Mouse (Mus musculus): ENCODE data around the gene Igfbp7. TPM values are rescaled to one million over a fixed set of nuclear protein-coding genes. Genes with fewer than 3 reads are reported as not detected.

Gene Igfbp7
- polyA plus RNA-seq, 1 experiment from 2014 or later = 780 TPM

DNA sequence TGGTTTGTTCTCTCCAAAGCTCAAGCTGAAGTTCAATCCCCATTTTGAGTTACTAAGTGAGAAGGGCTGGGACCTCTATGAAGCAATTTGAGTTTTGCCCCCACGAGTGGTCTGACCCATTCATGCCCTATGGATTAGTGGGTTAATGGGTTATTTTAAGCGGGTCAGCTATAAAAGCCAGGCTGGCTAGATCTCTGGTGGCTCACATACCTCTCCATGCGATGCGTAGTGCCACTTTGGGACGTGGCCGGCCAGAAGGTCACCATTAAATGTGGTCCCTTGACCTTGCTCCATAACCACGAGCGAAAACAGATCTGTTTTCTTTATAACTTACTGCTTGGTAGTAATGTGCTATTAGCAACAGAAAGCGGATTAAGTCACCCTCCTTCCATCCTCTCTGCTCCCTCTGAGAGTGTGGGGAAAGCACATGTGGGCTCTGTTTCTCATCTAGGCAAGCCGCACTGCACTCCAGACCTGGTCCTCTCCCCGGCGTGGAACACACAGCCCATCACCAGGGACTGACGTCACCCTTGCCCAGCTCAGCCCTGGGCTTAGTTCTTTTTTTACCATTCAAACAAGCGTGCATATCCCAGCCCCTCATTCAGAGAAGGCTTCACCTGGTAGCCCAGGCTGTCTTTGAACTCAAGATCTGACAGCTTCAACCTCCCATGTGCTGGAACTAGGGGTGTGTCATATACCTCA, 28.3 kb downstream of the Igfbp7 start:
- H3K9ac ChIP-seq (replicated peaks; ENCODE audit: low read depth) = no peak overlapping the region
- TF ChIP-seq EP300 (IDR thresholded peaks at IDR 0.05) = no peak
- no peak for TF ChIP-seq CTCF (IDR thresholded peaks at IDR 0.05)
- H3K36me3 ChIP-seq (ENCODE audit: insufficient read depth, low read length) = no peaks in the 10 kb centered on the region
- H3K4me3 ChIP-seq (ENCODE audit: low read depth, low read length) = no peak overlapping the region
- peaks cover 8% of the 10 kb centered on the region; the same call in 1 of the 2 replicates for H3K4me1 ChIP-seq (ENCODE audit: insufficient read depth, low read depth, low read length)
- no peak for ATAC-seq
- no peaks in the 10 kb centered on the region for H3K27me3 ChIP-seq (replicated peaks; ENCODE audit: insufficient read depth, low read length)
- 88% methylated on average over 14 of the region's 14 CpGs for WGBS
- no peak for DNase-seq (ENCODE audit: low spot score)
- no peak overlapping the region for H3K4me2 ChIP-seq (replicated peaks; ENCODE audit: low read depth, low read length)
- H3K9me3 ChIP-seq (ENCODE audit: low read length) = no peaks in the 10 kb centered on the region
- H3K27ac ChIP-seq (ENCODE audit: low read length) = no peak overlapping the region

DNA sequence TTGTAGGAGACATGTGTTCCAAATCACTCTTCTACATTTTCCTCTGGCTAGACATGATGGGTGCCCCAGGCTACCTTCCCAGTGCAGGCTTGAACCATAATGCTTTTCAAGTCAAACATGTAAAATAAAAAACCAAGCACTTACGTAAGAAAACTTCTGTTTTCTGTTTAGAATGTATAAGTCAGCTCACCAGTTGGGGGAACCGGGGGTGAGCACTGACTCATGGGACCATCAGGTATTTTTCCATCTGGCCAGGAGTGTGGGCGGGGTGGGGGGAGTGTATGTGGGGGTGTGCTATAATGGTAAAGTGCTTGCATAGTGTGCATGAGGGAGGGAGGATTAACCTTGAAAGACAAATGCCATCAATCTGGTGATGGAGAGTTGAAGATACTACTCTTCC, 29.8 kb downstream of the Igfbp7 start:
- ATAC-seq = no peak
- 87% methylated on average over 3 of the region's 3 CpGs for WGBS
- H3K4me3 ChIP-seq (ENCODE audit: low read depth, low read length) = no peak overlapping the region

DNA sequence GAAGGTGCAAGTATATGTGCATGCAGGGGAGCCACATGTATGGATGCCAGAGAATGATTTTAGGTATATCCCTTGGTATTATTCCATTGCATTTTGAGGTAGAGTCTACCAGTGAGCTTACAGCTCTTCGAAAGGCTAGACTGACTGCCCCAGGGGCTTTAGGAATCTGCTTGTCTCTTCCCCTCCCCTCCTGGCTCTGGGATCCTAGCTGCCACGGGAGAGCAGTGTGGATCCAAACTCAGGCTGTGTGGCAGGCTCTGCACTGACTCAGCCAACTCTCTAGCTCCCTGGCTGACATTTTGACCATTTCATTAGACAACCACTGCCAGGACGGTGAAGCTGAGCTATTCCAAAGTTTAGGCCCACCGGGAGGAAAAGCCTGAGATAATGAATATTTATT, 32.3 kb downstream of the Igfbp7 start:
- Histone ChIP-seq H3K27ac (ENCODE audit: low read length) (no peak overlapping the region), H3K9ac (replicated peaks; ENCODE audit: low read depth) (no peak overlapping the region), H3K4me3 (ENCODE audit: low read depth, low read length) (no peak overlapping the region), H3K36me3 (ENCODE audit: insufficient read depth, low read length) (no peaks in the 10 kb centered on the region), H3K4me2 (replicated peaks; ENCODE audit: low read depth, low read length) (no peak overlapping the region), H3K9me3 (ENCODE audit: low read length) (no peaks in the 10 kb centered on the region), H3K4me1 (ENCODE audit: insufficient read depth, low read depth, low read length) (no peaks in the 10 kb centered on the region), H3K27me3 (replicated peaks; ENCODE audit: insufficient read depth, low read length) (no peaks in the 10 kb centered on the region)
- DNase-seq (ENCODE audit: low spot score) (no peak), ATAC-seq (no peak)
- 77% methylated on average over 4 of the region's 4 CpGs for WGBS
- TF ChIP-seq EP300 (IDR thresholded peaks at IDR 0.05) (no peak), CTCF (IDR thresholded peaks at IDR 0.05) (no peak)

More for the DNA sequence above, 29.8 kb downstream of the Igfbp7 start:
- Histone ChIP-seq H3K4me2 (replicated peaks; ENCODE audit: low read depth, low read length) (no peak overlapping the region), H3K27me3 (replicated peaks; ENCODE audit: insufficient read depth, low read length) (no peaks in the 10 kb centered on the region), H3K4me1 (ENCODE audit: insufficient read depth, low read depth, low read length) (no peaks in the 10 kb centered on the region), H3K27ac (ENCODE audit: low read length) (no peak overlapping the region), H3K9me3 (ENCODE audit: low read length) (no peaks in the 10 kb centered on the region), H3K9ac (replicated peaks; ENCODE audit: low read depth) (no peak overlapping the region), H3K36me3 (ENCODE audit: insufficient read depth, low read length) (no peaks in the 10 kb centered on the region)
- no peak for TF ChIP-seq EP300 (IDR thresholded peaks at IDR 0.05)
- TF ChIP-seq CTCF (IDR thresholded peaks at IDR 0.05) = no peak
- DNase-seq (ENCODE audit: low spot score) = no peak

DNA sequence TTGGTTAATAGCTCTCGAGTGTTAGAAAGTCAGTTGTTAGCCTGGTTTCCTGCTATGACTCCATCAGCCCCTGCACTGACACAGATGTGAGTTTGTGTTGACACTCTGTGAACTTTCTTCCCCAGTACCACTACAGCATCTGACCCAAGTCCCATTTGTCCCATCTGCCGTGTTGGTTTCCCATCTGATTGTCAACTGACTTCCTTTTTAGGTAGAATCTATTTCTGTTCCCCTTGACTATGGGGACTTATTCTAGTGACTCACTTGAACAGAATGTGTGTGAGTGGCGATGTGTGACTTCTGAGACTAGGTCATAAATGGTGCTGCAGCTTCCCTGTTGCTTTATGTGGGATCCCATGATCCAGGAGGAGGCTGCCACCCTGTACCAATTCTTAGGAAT, 32.9 kb downstream of the Igfbp7 start:
- no peaks in the 10 kb centered on the region for H3K9me3 ChIP-seq (ENCODE audit: low read length)
- no peaks in the 10 kb centered on the region for H3K36me3 ChIP-seq (ENCODE audit: insufficient read depth, low read length)
- WGBS = 44% methylated on average over 3 of the region's 3 CpGs
- ATAC-seq = peak; percentile 39; the same call in 1 of the 2 replicates
- no peak overlapping the region for H3K27ac ChIP-seq (ENCODE audit: low read length)
- no peak for TF ChIP-seq CTCF (IDR thresholded peaks at IDR 0.05)
- no peak for TF ChIP-seq EP300 (IDR thresholded peaks at IDR 0.05)
- DNase-seq (ENCODE audit: low spot score) = no peak
- H3K4me3 ChIP-seq (ENCODE audit: low read depth, low read length) = no peak overlapping the region
- H3K27me3 ChIP-seq (replicated peaks; ENCODE audit: insufficient read depth, low read length) = no peaks in the 10 kb centered on the region
- H3K4me1 ChIP-seq (ENCODE audit: insufficient read depth, low read depth, low read length) = no peaks in the 10 kb centered on the region
- H3K4me2 ChIP-seq (replicated peaks; ENCODE audit: low read depth, low read length) = no peak overlapping the region
- no peak overlapping the region for H3K9ac ChIP-seq (replicated peaks; ENCODE audit: low read depth)

DNA sequence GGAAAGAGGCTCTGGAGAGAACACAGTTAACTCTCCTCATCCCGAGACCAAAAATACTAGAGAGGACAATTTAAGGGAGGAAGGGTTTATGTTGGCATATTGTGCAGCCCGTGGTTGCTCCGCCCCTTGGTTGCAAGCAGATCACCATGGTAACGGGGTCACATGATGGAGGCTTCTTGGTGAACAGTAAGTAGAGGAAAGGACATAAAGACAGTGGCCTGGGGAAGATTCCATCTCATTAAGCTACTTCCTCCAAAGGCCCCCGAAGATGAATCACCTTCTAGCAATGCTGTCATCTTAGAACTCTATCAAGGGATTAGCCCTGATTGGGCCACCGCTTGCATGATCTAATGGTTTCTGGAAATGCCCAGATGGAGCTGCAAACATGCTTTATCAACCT, 35.1 kb downstream of the Igfbp7 start:
- Histone ChIP-seq H3K4me3 (ENCODE audit: low read depth, low read length) (no peak overlapping the region), H3K27me3 (replicated peaks; ENCODE audit: insufficient read depth, low read length) (no peaks in the 10 kb centered on the region), H3K9ac (replicated peaks; ENCODE audit: low read depth) (no peak overlapping the region), H3K27ac (ENCODE audit: low read length) (peak overlapping the region; percentile 15; the same call in 1 of the 2 replicates), H3K36me3 (ENCODE audit: insufficient read depth, low read length) (no peaks in the 10 kb centered on the region), H3K4me2 (replicated peaks; ENCODE audit: low read depth, low read length) (no peak overlapping the region), H3K4me1 (ENCODE audit: insufficient read depth, low read depth, low read length) (no peaks in the 10 kb centered on the region), H3K9me3 (ENCODE audit: low read length) (no peaks in the 10 kb centered on the region)
- ATAC-seq (peak; percentile 64), DNase-seq (ENCODE audit: low spot score) (peak; percentile 58)
- TF ChIP-seq EP300 (IDR thresholded peaks at IDR 0.05) = no peak
- TF ChIP-seq CTCF (IDR thresholded peaks at IDR 0.05) = no peak
- WGBS = 62% methylated on average over 6 of the region's 6 CpGs

DNA sequence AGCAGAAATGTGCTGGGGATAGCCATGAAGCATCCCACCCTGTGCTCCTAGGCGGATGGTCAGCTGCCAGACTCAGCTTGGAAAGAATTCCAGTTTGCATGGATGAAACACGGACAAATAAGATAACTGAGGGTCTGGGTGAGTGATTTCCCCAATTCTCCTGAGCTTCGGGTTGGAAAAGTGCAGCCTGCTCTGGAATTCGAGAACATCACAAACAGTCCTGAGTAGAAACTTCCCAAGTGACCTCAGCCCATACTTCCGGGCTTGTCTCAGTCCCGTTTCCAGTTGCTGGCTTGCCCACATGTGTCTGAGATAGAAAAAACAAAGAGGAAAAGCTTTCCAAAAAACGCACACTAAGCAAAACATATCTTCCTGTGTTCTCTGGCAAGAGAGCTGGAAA, 35.6 kb downstream of the Igfbp7 start:
- Histone ChIP-seq H3K27me3 (replicated peaks; ENCODE audit: insufficient read depth, low read length) (no peaks in the 10 kb centered on the region), H3K4me2 (replicated peaks; ENCODE audit: low read depth, low read length) (no peak overlapping the region), H3K27ac (ENCODE audit: low read length) (peak overlapping the region; percentile 15; the same call in 1 of the 2 replicates), H3K9ac (replicated peaks; ENCODE audit: low read depth) (no peak overlapping the region), H3K4me3 (ENCODE audit: low read depth, low read length) (no peak overlapping the region), H3K9me3 (ENCODE audit: low read length) (no peaks in the 10 kb centered on the region), H3K36me3 (ENCODE audit: insufficient read depth, low read length) (no peaks in the 10 kb centered on the region), H3K4me1 (ENCODE audit: insufficient read depth, low read depth, low read length) (peaks cover 3% of the 10 kb centered on the region; the same call in 1 of the 2 replicates)
- DNase-seq (ENCODE audit: low spot score) = peak; percentile 21
- 54% methylated on average over 7 of the region's 7 CpGs for WGBS
- peak; percentile 49; the same call in 1 of the 2 replicates for ATAC-seq
- no peak for TF ChIP-seq CTCF (IDR thresholded peaks at IDR 0.05)
- 0 out of 2 replicates have a peak, but pooled peaks have one; percentile 17 for TF ChIP-seq EP300 (IDR thresholded peaks at IDR 0.05)
